Mouse (Mus musculus): ENCODE results near the gene Ttc7.

The Ttc7 gene

GRCm38 (mm10) chr17:87365268-87365667, 82.6 kb downstream of the Ttc7 start:
- DNase-seq (ENCODE audit: low spot score in 2 of 2): no peak

DNA sequence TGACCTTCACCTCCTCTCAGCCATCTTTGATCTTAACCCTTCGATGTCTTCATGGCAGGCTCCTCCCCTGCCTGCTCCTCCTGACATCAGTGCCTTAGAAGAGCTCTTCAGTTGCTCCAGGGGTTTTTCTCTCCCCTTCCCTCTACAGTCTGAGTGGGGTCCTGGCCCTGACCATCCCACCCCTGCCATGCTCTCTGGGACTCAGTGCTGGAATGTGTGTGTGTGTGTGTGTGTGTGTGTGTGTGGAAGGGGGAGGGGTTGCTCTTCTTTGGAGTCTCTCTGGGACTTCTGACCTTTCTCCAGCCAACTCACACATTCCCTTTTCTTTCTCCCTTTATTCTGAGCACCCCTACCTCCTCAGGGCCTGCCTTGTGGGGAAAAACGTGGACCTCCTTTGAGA, 83.8 kb downstream of the Ttc7 start:
- no peak for DNase-seq (ENCODE audit: low spot score in 2 of 2)

DNA sequence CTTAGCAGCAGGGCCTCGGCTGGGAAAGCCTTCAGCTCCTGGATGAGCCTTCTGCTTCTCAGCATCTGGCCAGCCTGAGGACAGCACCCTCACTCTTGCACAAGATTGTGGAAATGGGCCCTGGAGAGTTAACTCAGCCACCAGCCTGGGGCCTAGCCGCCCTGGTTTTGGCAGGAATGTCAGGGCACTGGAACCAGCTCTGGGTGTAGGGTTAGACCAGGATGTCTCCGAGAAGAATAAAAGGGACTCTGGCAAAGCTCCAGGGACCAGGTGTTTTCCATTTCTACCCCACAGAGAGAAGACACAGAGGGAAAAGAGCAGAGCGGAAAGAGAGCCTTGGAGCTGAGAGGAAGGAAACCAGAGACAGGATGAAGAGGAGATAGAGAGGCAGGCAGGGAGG, 84.5 kb downstream of the Ttc7 start:
- DNase-seq (ENCODE audit: low spot score in 2 of 2): no peak

GRCm38 (mm10) chr17:87367640-87368039, 85.0 kb downstream of the Ttc7 start:
- DNase-seq (ENCODE audit: low spot score in 2 of 2): no peak

- no peak for DNase-seq (ENCODE audit: low spot score in 2 of 2)
Observed at GRCm38 (mm10) chr17:87368481-87368880, 85.8 kb downstream of the Ttc7 start.

GRCm38 (mm10) chr17:87369270-87369759, 86.6 kb downstream of the Ttc7 start:
- no peak for DNase-seq (ENCODE audit: low spot score in 2 of 2)

DNA sequence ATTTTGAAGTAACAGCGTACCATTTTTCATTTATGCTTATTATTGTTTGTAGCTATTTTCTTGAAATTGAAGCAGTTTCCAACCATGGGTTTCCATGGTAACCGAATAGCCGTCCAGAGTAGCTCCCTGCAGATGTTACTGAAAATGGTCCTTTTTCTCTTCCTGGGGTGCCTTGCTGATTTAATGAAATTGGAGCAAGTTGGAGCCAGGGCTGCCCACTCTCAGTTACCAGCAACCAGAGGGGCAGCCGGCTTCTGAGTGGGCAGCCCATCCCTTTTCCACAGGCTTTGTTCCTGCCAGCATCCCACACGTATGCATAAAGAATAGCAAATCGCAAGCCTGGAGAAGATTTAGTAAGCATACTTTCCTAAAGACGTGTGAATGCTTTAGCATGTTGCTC, 89.5 kb downstream of the Ttc7 start:
- DNase-seq (ENCODE audit: low spot score in 2 of 2): no peak

DNA sequence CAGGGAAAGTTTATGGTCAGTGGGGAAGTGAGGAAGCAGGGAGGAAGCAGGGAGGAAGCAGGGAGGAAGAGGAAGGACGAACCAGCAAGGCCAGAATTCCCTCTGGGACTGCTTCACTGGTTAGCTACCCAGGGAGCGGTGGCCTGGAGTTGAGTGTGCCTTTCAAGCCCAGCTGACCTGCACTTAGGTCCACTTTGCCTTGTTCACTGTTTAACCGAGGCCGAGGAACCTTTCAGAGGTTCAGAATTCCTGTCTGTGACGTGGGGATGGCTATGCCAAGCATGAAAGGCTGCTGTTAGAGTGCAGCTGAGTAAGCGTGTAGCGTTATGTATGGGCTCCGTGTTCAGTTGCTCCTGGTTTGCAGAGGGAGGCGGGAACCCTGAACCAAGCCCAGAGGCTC, 90.6 kb downstream of the Ttc7 start:
- DNase-seq (ENCODE audit: low spot score in 2 of 2): no peak

GRCm38 (mm10) chr17:87375941-87376511, 93.3 kb downstream of the Ttc7 start:
- DNase-seq (ENCODE audit: low spot score in 2 of 2): no peak

DNA sequence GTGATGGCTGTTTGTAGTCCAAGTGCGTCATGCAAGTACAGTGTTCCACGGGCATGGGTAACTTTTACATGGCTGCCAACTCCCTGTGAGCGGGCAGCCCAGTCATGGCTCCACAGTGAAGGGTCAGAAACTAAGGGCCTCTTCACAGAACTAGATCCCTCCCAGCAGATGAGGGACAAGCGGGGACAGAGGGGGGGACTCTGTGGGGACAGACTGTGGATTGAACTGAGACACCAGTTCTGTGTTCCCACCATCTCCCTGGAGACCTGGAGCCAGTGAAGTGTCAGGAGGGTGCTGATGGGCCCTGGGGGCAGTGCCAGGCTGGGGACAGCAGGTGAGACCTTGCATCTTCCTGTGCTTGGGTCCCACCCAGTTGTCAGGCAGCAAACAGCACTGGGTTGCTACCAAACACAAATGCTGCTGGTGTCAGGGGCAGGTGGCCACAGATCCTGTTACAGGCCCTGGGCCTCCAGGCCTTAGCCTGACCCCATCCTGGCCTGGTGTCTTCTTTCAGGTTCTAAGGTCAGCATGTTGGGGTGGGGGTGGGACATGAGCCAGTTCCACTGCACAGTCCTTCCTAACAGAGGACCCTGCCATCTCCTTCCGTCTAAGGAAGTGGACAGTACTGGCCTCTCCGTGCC, 94.3 kb downstream of the Ttc7 start:
- DNase-seq (ENCODE audit: low spot score in 2 of 2): no peak

DNA sequence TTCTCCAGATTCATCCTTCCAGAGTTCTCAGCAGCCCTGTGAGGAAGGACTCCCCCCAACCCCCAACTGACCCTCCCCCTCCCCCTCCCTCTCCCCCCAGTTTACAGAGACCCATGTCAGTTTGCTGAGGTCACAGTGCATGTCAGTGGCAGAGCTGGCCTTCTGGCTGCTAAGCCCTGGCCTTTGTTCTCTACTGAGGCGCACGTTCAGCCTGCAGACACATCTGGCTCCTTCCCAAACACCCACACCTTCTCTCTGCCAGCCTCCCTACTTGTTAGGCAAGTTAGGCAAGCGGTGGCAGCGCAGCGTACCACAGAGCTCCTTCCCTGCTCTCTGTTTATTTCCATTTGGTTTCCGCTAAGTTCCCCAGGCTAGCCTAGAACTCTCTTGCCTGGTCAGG, 94.8 kb downstream of the Ttc7 start:
- no peak for DNase-seq (ENCODE audit: low spot score in 2 of 2)

- DNase-seq (ENCODE audit: low spot score in 2 of 2): no peak
Observed at GRCm38 (mm10) chr17:87378354-87379159, 95.9 kb downstream of the Ttc7 start.

GRCm38 (mm10) chr17:87379160-87379624, 96.5 kb downstream of the Ttc7 start:
- DNase-seq (ENCODE audit: low spot score in 2 of 2): no peak

- no peak for DNase-seq (ENCODE audit: low spot score in 2 of 2)
Observed at GRCm38 (mm10) chr17:87379821-87380220, 97.1 kb downstream of the Ttc7 start.

GRCm38 (mm10) chr17:87380681-87381080, 98.0 kb downstream of the Ttc7 start:
- no peak for DNase-seq (ENCODE audit: low spot score in 2 of 2)

- DNase-seq (ENCODE audit: low spot score in 2 of 2): no peak
Observed at GRCm38 (mm10) chr17:87385835-87386234, 103.1 kb downstream of the Ttc7 start.

GRCm38 (mm10) chr17:87387068-87387467, 104.4 kb downstream of the Ttc7 start:
- DNase-seq (ENCODE audit: low spot score in 2 of 2): peak; percentile 24 to 28

DNA sequence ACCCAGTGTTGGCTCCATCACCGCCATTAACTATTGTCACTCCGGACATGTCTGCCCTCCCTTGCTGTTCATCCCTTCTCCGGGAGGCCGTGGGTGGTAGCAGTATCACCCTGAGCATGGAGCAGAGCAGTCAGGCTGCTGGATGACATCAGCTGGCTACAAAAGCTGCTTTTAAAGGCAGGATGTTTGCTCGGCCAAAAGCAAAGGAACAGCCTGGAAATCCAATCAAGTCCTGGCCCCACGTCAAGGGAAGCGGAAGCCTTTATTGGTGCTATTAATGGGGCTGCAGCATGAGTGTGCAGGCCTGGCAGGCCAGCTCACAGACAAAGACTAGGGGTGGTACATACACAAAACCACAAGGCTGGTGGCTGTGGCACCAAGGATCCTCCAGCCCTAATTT, 108.6 kb downstream of the Ttc7 start:
- DNase-seq (ENCODE audit: low spot score in 2 of 2): no peak

GRCm38 (mm10) chr17:87397088-87397487, 114.4 kb downstream of the Ttc7 start:
- DNase-seq (ENCODE audit: low spot score in 2 of 2): no peak

DNA sequence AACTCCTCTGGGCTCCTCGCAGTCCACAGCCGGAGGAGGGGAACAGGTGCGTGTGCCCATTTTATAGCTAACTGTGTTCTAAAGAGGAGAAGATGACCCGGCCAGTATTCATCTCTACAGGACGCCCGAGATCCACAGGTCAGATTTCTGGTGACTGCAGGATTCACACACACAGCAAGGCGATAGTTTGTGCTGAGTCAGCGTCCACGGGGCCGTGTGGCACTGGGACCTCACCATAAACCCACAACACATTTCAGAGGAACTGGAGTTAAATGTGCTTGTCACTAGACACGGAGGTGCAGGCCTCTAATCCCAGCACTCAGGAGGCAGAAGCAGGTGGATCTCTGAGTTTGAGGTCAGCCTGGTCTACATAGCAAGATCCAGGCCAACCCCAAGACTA, 119.8 kb downstream of the Ttc7 start:
- no peak for DNase-seq (ENCODE audit: low spot score in 2 of 2)

DNA sequence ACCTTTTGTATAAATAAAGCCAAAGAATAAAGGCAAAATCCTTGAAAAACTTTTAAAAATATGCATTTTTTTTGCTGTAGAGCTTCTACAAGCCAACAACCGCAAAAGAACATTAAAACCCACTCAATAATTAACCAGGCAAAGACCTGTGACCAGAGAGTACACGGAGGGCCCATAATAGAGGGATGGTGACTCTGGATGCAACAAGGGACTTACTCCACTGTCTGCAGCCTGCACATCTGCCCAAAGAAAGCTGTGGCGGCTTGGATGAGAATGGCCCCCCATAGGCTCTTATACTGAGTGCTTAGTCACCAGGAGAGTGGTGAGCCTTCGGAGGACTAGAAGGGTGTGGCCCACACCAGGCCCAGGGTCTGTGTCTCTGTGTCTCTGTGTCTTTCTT, 120.8 kb downstream of the Ttc7 start:
- DNase-seq (ENCODE audit: low spot score in 2 of 2): no peak

GRCm38 (mm10) chr17:87405576-87405975, 122.9 kb downstream of the Ttc7 start:
- DNase-seq (ENCODE audit: low spot score in 2 of 2): no peak

GRCm38 (mm10) chr17:87406646-87407045, 124.0 kb downstream of the Ttc7 start:
- DNase-seq (ENCODE audit: low spot score in 2 of 2): no peak
